Mouse (Mus musculus) E14TG2a.4 (cell line): ENCODE data around the gene Cntf.

ENCODE experiments used
- CTCF ChIP-seq: conservative IDR thresholded peaks from 2 replicates; pipeline ENCODE4 v1.5.1; 2014; ENCODE audit warnings: low read length
- NANOG ChIP-seq: IDR thresholded peaks from 2 replicates; pipeline ENCODE4 v1.6.1; 2014; ENCODE audit warnings: borderline replicate concordance, low read length, mixed read lengths

DNA sequence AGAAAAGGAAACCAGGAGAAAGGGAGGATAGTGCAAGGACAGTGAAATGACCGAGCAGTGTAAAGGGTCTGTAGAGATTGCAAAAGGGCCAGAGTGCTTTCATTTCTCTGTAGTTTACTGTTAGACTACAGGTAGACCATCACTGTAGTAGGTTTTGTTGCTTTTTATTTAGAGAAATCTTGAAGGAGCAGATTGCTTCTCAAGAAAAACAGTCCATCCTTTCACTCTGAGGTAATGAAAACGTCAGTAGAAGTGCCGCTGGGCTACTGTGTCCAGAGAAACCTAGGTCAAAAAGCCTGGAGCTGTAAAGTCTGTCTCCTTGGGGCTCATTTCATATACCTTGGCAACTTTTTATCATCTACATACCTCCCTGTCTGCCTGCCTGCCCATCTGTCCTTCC lies 33.6 kb upstream of the Cntf start:
- TF ChIP-seq CTCF (no peak), NANOG (no peak)
